Mouse (Mus musculus) kidney, embryonic 14.5 days (tissue): Measurements from ENCODE around the gene Col6a3. TPM values are rescaled to one million over a fixed set of nuclear protein-coding genes. Genes with fewer than 3 reads are reported as not detected.

Source experiments
- ATAC-seq: fragments of 200-750 bp; cut with Nextera tagmentation; 2 replicates; pipeline ENCODE4 v1.8.0; 2017; ENCODE audit warnings: moderate number of reproducible peaks, mild to moderate bottlenecking, moderate TSS enrichment, moderate library complexity; ENCODE audit not compliant: low FRiP score, low TSS enrichment
- H3K27ac ChIP-seq: fragments of 300-500 bp; sonication (generic); 2 replicates; pipeline ENCODE4 v1.5.1; 2014; ENCODE audit warnings: low read depth, mild to moderate bottlenecking, low read length, moderate library complexity, mixed read lengths
- H3K27me3 ChIP-seq: fragments of 300-500 bp; sonication (generic); 2 replicates; pipeline ENCODE4 v1.6.1; 2014; ENCODE audit warnings: mild to moderate bottlenecking, low read length; ENCODE audit not compliant: control insufficient read depth, insufficient read depth
- H3K36me3 ChIP-seq: fragments of 300-500 bp; sonication (generic); 2 replicates; pipeline ENCODE4 v1.6.1; 2014; ENCODE audit warnings: low read length, mixed read lengths; ENCODE audit not compliant: control insufficient read depth, insufficient read depth
- H3K4me1 ChIP-seq: fragments of 300-500 bp; sonication (generic); 2 replicates; pipeline ENCODE4 v1.6.1; 2014; ENCODE audit warnings: low read length, mixed read lengths; ENCODE audit not compliant: control insufficient read depth, insufficient read depth
- H3K4me2 ChIP-seq: fragments of 300-500 bp; sonication (generic); replicated peaks from 2 replicates; pipeline ENCODE4 v1.6.1; 2014; ENCODE audit warnings: low read depth, mild to moderate bottlenecking, low read length
- H3K4me3 ChIP-seq: fragments of 300-500 bp; sonication (generic); 2 replicates; pipeline ENCODE4 v1.5.1; 2014; ENCODE audit warnings: mild to moderate bottlenecking, low read length
- H3K9ac ChIP-seq: fragments of 300-500 bp; sonication (generic); 2 replicates; pipeline ENCODE4 v1.6.1; 2014; ENCODE audit warnings: low read depth, mild to moderate bottlenecking, low read length, moderate library complexity
- H3K9me3 ChIP-seq: fragments of 300-500 bp; sonication (generic); 2 replicates; pipeline ENCODE4 v1.6.1; 2016; ENCODE audit warnings: low read length; ENCODE audit not compliant: control insufficient read depth
- WGBS: fragments of 180-500 bp; shearing (Covaris S2); extraction: QIAGEN DNeasy Blood & Tissue Kit; methylation state at CpG from one replicate; pipeline ENCODE4 v1.1.7; 2014; 5-methylcytosine and 5-hydroxymethylcytosine counted together
- polyA plus RNA-seq: library from polyadenylated mRNA; unstranded; fragments of >200 nt; fragmentation: Nextera tagmentation; extraction: Ambion mirVana; gene quantifications from 2 replicates; pipeline ENCODE4 v1.2.1, GENCODE M21; 2014

Col6a3 gene
- polyA plus RNA-seq, 1 experiment from 2014 or later = 22.8 TPM

GRCm38 (mm10) chr1:90808930-90809329 is 34.8 kb downstream of the Col6a3 start:
- ATAC-seq = no peak
- H3K27me3 ChIP-seq = no peaks in the 10 kb centered on the region
- H3K4me2 ChIP-seq = no peak overlapping the region
- no peak overlapping the region for H3K9ac ChIP-seq
- no peaks in the 10 kb centered on the region for H3K9me3 ChIP-seq
- H3K4me1 ChIP-seq = no peaks in the 10 kb centered on the region
- WGBS = 64% methylated on average over 9 of the region's 9 CpGs
- no peak overlapping the region for H3K4me3 ChIP-seq
- H3K27ac ChIP-seq = no peak overlapping the region
- no peaks in the 10 kb centered on the region for H3K36me3 ChIP-seq

- ATAC-seq = no peak
- Histone ChIP-seq H3K27ac (no peak overlapping the region), H3K4me3 (no peak overlapping the region), H3K4me2 (no peak overlapping the region), H3K4me1 (no peaks in the 10 kb centered on the region), H3K36me3 (peaks cover 6% of the 10 kb centered on the region; the same call in 1 of the 2 replicates), H3K27me3 (no peaks in the 10 kb centered on the region), H3K9me3 (no peaks in the 10 kb centered on the region), H3K9ac (no peak overlapping the region)
- 82% methylated on average over 4 of the region's 4 CpGs for WGBS
These were observed 40.7 kb downstream of the Col6a3 start for GRCm38 (mm10) chr1:90803104-90803503.

GRCm38 (mm10) chr1:90801067-90801466 is 42.7 kb downstream of the Col6a3 start:
- Histone ChIP-seq H3K36me3 (peaks cover 6% of the 10 kb centered on the region; the same call in 1 of the 2 replicates), H3K27ac (no peak overlapping the region), H3K4me2 (no peak overlapping the region), H3K4me1 (no peaks in the 10 kb centered on the region), H3K9me3 (no peaks in the 10 kb centered on the region), H3K4me3 (no peak overlapping the region), H3K27me3 (no peaks in the 10 kb centered on the region), H3K9ac (no peak overlapping the region)
- WGBS = 81% methylated on average over 13 of the region's 13 CpGs
- ATAC-seq = no peak

GRCm38 (mm10) chr1:90800466-90800865 is 43.3 kb downstream of the Col6a3 start:
- 82% methylated on average over 3 of the region's 3 CpGs for WGBS
- no peak overlapping the region for H3K4me3 ChIP-seq
- no peak overlapping the region for H3K4me2 ChIP-seq
- H3K27me3 ChIP-seq = no peaks in the 10 kb centered on the region
- H3K9me3 ChIP-seq = no peaks in the 10 kb centered on the region
- H3K9ac ChIP-seq = no peak overlapping the region
- no peak overlapping the region for H3K27ac ChIP-seq
- no peaks in the 10 kb centered on the region for H3K4me1 ChIP-seq
- peaks cover 6% of the 10 kb centered on the region; the same call in 1 of the 2 replicates for H3K36me3 ChIP-seq
- no peak for ATAC-seq

GRCm38 (mm10) chr1:90797276-90797891 is 46.4 kb downstream of the Col6a3 start:
- H3K4me2 ChIP-seq = no peak overlapping the region
- no peak overlapping the region for H3K27ac ChIP-seq
- H3K9me3 ChIP-seq = no peaks in the 10 kb centered on the region
- 67% methylated on average over 6 of the region's 6 CpGs for WGBS
- H3K27me3 ChIP-seq = no peaks in the 10 kb centered on the region
- no peak overlapping the region for H3K9ac ChIP-seq
- H3K4me1 ChIP-seq = no peaks in the 10 kb centered on the region
- peaks cover 4% of the 10 kb centered on the region; the same call in 1 of the 2 replicates for H3K36me3 ChIP-seq
- H3K4me3 ChIP-seq = no peak overlapping the region
- no peak for ATAC-seq

- H3K4me3 ChIP-seq = no peak overlapping the region
- H3K36me3 ChIP-seq = peaks cover 3% of the 10 kb centered on the region; the same call in 1 of the 2 replicates
- H3K27me3 ChIP-seq = no peaks in the 10 kb centered on the region
- no peak for ATAC-seq
- H3K9ac ChIP-seq = no peak overlapping the region
- WGBS = 91% methylated on average over 4 of the region's 4 CpGs
- H3K4me2 ChIP-seq = no peak overlapping the region
- no peak overlapping the region for H3K27ac ChIP-seq
- H3K9me3 ChIP-seq = no peaks in the 10 kb centered on the region
- H3K4me1 ChIP-seq = no peaks in the 10 kb centered on the region
These were observed 50.4 kb downstream of the Col6a3 start for GRCm38 (mm10) chr1:90793368-90793767.

GRCm38 (mm10) chr1:90790925-90791324 is 52.8 kb downstream of the Col6a3 start:
- H3K4me3 ChIP-seq = no peak overlapping the region
- no peaks in the 10 kb centered on the region for H3K9me3 ChIP-seq
- H3K36me3 ChIP-seq = peaks cover 3% of the 10 kb centered on the region; the same call in 1 of the 2 replicates
- WGBS = 90% methylated on average over 4 of the region's 4 CpGs
- no peak overlapping the region for H3K27ac ChIP-seq
- ATAC-seq = no peak
- H3K4me1 ChIP-seq = no peaks in the 10 kb centered on the region
- H3K27me3 ChIP-seq = no peaks in the 10 kb centered on the region
- H3K4me2 ChIP-seq = no peak overlapping the region
- H3K9ac ChIP-seq = no peak overlapping the region

- ATAC-seq = no peak
- Histone ChIP-seq H3K4me3 (no peak overlapping the region), H3K9me3 (no peaks in the 10 kb centered on the region), H3K4me2 (no peak overlapping the region), H3K36me3 (peaks cover 3% of the 10 kb centered on the region; the same call in 1 of the 2 replicates), H3K27me3 (no peaks in the 10 kb centered on the region), H3K9ac (no peak overlapping the region), H3K4me1 (no peaks in the 10 kb centered on the region), H3K27ac (no peak overlapping the region)
- WGBS = 83% methylated on average over 6 of the region's 6 CpGs
These were observed 54.3 kb downstream of the Col6a3 start for GRCm38 (mm10) chr1:90789506-90789905.

- WGBS = 89% methylated on average over 1 of the region's 1 CpGs
- no peak overlapping the region for H3K9ac ChIP-seq
- peaks cover 6% of the 10 kb centered on the region; the same call in 1 of the 2 replicates for H3K36me3 ChIP-seq
- no peak overlapping the region for H3K4me3 ChIP-seq
- no peak overlapping the region for H3K27ac ChIP-seq
- H3K27me3 ChIP-seq = no peaks in the 10 kb centered on the region
- H3K9me3 ChIP-seq = no peaks in the 10 kb centered on the region
- H3K4me2 ChIP-seq = no peak overlapping the region
- 0 out of 2 replicates have a peak, but pooled peaks cover 3% of the 10 kb centered on the region for H3K4me1 ChIP-seq
- ATAC-seq = no peak
These were observed 63.3 kb downstream of the Col6a3 start for GRCm38 (mm10) chr1:90780446-90780845.
